Mouse (Mus musculus) brain, embryonic 18.5 days (tissue): ENCODE results near the gene Gm9945.

Source experiments
- DNase-seq: peaks from one replicate; pipeline ENCODE4 v3.0.0-alpha.2; 2012; ENCODE audit warnings: low read depth, low spot score

Gene Gm9945

DNA sequence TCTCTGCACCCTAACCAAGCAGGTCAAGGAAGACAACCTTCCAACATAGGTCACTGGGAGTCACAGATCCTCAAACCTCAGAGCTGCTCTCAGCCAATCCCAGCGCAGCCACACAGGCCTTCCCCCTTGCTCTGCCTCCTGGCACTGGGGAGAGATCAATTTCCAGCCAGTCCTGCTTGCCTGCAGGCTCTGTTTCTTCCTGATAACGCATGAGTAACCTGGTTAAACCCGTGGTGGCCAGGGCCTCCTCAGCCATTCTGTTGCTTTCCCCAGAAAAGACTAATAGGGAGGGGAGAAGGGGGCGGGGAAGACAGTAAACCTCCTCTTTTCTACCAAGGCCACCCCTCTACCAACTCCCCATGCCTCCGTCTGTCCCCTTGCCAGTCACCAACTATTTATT is 18.2 kb upstream of the Gm9945 start:
- DNase-seq: no peak

DNA sequence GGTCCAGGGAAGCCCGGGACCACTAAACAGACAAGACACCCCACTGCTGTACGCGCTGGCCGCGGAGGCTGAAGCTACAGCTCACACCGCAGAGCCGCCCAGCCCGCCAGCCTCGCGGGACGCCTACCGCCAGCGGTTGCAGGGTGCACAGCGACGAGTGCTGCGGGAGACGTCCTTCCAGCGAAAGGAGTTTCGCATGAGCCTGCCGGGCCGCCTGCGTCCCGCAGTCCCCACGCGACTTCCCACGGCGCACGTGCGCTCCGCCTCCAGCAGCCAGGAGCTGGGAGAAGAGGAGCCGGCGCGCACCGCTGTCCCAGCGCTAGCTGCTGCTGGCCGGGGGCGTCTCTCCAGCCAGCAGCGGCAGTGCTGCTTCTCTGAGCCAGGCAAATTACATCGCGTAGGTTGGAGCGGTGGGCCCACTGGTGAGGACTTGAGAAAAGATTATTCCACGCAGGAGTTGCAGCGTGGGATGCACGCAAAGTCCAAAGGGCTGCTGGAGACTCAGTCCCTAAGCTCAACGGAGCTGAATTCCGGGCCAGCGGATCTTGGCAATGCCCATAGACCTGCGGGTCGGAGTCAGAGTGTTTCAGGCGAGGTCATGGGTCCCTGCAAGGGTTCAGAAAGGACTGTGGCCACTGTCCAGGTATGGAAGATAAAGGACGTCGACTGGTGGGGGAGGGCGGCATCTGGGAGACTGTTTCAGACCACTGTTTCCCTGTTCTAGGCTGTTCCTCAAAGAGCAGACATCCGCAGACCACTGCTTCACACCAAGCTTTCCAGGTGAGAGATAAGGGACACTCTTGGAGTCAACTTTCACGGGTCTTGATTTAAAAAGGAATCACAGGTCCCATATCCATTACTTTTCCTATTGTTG is 16.2 kb upstream of the Gm9945 start:
- DNase-seq: no peak

DNA sequence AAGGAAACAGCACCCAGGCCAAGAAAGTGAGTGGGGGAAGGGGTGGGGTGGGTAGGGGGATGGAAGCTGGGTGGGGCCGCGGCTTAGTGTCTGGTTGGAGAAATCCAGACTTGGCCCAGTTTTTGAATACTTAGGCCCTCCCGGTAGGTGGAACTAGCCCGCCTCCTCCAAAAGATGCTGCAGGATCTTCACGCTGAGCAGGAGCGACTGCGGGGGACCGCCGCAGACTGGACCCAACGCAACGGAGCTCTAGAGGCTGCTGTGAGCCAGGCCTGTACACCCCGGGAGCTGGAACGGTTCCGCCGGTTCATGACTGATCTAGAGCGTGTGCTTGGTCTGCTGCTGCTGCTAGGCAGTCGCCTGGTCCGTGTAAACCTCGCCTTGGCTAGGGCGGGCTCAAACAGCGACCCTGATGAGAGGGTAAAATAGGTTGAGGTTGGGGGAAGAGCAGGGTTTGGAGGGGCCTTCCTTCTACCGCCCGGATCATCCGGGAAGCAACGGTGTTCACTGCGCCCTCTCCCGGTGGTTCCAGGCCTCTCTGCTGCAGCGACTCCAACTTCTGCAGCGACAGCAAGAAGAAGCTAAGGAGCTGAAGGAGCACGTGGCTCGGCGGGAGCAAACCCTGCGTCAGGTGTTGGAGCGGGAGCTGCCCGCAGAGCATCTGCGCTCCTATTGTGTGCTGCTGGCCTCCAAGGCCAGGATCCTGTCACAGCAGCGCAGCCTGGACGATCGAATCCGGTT is 13.6 kb upstream of the Gm9945 start:
- no peak for DNase-seq

DNA sequence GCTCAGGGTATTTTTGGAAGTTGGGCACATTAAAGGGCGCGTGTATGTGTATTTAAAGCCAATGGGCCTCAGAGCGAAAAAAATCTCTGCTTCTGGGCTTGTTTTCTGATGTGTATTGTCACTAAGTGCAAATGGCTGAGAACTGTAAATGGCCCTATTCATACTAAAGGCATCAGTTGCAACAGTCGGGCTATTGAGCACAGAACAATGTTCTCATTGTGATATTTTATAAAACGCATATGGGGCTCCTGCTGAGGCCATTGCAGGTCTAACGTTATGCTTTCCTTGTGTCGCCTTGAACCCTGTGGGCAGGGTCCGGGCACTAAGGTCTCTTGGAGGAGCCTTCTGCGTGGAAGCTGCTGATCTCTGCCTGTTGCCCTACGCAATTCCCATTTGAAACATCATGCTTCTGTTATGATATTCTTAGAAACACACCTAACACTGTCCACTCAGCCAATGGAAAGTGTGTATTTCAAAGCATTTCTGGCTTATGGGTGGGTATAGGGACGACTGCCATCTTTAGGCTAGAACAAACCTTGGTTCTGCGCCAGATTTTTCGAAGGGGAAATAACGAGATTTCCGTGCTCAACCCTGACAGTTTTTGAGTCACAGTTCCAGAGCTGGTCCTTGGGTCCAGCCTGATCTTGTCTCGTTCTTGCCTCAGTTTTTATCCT is 10.5 kb upstream of the Gm9945 start:
- DNase-seq: no peak

DNA sequence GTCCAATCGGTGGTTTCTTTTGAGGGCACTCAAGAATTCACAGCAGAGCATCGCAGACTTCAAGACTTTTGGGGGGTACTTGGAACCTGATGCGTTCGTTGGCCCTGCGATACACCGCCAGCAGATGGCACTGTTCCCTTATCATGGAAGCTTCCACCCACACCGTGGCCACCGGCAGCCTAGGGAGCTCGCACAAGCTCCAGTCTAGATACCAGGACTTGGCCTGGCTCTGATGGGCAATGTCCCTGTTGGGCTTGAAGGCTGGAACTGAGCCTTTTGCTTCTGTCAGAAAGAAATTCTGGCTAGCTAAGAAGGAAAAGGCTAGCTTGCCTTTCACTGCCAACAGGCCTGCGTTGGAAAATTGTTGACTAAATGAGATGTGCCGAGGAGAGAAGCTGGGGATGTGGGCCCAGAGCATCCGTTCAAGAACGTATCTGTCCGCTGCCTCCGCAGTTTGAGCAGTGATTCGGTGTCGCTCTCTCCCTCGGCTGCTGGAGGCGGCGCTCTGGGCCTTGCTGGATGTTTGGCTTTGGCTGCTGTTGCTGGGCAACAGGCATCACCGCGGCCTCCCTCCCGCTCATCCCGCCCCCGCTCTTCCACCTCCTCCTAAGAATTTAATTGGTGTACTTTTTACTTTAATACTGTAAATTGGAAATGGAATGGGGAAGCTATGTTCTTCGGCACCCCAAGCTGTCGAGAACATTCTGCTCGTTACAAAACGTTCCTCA is 9.8 kb upstream of the Gm9945 start, which contains the start of gene Gm9837:
Gene Gm9837, minus strand, starts transcription at position 512 of the 728 bp plus-strand sequence.
- DNase-seq: peak; percentile 76

DNA sequence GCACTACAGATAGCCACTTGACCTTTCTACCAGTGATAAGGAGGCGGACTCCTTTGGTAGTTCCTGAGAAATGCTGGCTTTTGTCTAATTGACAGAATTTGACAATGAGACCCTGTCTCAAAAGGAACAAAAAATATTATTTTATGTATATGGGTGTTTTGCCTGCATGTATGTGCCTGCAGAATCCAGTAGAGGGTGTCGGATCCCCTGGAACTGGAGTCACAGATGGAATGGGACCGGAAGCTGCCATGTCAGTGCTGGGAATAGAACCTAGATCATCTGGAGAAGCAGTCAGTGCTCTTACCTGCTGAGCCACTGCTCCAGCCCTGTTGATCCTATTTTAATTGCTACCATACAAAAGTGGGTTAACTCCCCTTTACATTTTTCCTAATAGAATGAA is 7.3 kb upstream of the Gm9945 start:
- no peak for DNase-seq

DNA sequence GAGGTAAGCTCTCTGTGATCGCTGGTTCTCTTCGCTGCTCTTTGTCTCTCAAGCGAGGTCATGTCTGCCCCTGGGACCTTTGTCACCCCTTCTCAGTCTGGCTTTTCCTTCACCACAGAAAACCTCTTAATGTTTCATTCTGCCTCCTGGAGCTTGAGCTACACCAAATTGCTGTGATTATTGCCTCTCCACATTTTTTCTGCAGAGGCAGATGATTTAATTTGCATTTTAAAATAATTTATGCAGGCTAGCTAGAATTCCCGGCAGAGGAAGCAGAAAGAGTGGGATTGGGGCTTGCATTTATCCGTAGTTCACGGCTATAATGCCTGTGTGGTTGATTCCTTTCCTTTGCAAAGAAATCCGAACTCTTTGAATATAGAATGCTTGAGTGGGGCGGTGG is 4.3 kb upstream of the Gm9945 start:
- DNase-seq: no peak

DNA sequence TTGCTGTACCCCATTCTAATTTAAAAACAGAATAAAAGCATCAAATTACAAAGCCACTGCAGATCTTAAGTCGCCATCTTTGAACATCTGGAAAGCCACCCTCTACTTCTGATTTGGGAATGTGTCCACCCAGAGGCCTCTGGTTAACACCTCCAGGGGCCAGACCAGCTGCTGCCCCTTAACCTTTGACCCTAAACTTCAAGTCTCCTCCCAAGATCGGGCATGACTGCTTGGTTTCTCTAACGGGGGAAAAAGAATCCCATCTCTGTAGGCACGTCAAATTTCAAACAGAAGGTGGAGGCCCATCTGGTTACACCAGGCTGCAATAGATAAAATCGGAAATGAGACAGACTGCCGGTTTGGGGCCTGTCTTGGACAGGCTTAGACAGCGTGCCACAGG is 2.1 kb upstream of the Gm9945 start:
- DNase-seq: no peak

DNA sequence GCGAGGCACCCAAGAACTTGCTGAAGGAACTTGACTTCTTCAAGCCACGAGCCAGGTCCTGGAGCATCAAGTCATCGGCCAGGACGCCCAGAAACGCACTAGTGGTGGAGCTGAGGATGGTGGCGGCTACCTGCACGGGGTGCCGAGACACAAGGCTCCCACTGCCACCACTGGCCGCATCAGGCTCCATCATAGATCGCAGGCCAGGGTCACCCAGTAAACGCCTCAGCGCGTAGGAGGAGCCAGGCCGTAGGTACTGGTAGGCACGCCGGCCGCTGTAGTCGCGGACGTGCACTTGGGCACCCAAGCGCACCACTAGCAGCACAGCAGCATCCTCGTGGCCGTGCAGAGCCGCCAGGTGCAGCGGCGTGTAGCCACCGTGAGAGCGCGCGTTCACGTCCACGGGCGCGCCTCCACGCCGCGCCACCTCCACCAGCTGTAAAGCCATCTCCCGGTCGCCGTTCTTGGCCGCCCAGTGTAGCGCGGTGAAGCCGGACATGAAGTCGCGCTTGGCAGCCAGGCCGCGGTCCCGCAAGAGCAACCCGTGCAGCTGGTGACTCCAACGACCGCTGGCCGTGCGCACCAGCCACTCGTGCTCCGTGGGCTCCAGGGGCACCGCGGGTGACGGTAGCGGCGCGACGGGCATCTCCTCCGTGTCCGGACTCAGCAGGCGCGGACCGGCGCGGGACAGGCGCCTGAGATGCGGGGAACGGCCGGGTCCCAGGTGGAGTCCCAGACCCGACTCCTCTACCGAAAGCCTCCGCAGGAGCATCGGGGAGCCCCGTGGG is 1.4 kb upstream of the Gm9945 start:
- DNase-seq: no peak

DNA sequence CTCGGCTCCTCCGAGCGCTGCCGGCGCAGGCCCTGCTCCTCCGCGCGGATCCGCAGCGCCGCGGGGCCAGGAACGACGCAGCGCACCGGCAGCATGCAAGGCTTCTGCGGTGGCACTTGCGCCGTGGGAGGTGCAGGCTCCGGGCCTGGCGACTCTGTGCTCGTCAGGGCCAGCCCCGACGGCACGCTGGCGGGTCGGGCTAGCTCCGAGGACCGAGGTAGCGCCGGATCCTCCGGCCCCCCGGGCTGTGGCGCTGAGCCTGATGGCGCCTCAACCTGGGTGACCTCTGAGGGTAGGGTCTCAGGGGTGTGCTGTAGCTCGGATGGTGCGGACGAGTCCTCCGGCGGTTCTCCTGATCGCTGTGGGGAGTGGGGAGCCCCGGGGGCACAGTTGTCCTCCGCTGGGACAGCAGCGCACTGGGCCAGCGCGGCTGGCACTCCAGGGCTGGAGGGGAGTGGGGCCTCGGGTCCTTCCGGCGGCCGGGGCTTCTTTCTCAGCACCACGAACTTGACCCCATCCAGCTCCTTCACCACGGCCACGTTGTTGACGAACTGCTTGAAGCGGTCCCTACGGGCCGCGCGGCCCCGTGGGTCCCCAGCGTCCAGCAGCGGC is 689 bp upstream of the Gm9945 start:
- no peak for DNase-seq

DNA sequence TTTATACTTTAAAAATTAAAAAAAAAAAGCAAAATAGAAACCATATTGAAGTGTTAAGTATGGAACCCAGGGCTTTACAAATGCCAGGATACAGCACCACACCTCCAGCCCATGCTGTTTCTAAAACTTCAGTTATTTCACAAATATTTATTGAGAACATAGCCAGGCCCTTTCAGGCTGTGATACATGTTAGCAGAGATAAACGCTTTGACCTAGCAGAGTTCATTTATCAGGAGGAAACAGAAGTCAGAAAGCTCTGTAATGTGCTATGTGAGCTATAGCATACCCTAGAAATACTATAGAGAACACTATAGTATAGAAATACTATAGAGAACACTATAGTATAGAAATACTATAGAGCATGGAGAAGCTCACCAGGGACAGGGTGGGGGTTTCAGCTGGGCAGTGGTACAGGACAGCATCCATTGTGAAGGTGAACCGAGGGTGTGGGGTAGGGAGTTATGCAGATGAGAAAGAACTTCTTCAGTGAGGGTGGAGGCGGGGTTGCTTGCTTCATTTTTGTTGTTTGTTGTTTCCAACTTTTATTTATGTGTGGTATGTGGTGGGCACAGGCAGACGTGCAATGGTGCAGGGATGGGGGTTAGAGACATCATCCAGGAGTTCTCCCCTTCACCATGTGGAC is 1.2 kb downstream of the Gm9945 start:
- DNase-seq: no peak

DNA sequence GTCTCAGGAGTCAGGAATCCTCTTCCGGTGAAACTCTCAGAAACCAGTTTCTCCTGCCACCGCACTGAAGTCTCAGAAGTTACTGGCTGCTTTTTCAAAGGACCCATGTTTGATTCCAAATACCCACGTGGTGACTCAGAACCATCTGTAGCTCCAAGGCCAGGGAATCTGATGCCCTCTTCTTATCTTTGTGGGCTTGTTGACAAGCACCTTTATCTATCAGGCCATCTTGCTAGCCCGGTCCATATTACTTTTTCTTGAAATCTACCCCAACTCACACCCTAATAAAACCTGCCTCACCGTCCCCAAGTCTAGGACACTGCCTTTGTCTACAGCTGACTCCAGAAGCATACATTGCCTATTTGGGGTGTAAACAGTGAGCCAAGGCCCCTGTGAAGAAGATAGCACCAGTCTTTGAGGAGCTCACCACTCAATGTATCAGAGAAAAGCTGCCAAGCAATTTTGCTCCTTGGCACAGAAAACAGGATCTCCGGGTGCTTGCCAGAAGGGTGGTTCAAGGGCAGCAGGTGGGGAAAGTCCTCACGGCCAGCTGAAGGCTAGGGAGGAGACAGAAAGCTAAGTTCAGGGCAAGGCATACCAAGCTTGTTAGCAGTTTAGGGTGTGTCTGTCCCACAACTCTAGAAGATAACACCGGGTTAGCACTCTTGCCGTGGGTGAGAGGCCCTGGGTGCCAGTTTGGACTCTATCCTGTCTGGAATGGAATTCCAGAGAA is 3.4 kb downstream of the Gm9945 start:
- DNase-seq: no peak

DNA sequence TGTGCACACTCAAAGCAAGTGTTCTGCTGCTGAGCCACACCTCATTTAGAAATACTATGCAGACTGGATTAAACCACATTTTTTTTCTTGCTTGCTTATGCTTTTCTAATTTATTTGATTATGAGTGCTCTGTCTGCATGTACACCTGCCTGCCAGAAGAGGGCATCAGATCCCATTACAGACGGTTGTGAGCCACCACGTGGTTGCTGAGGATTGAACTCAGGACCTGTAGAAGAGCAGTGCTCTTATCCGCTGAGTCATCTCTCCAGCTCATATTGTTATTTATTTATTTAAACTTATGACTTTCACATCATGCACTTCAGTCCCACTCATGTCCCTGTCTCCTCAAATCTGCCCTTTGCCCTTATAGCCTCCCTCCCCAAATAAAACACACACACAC is 5.8 kb downstream of the Gm9945 start:
- no peak for DNase-seq

DNA sequence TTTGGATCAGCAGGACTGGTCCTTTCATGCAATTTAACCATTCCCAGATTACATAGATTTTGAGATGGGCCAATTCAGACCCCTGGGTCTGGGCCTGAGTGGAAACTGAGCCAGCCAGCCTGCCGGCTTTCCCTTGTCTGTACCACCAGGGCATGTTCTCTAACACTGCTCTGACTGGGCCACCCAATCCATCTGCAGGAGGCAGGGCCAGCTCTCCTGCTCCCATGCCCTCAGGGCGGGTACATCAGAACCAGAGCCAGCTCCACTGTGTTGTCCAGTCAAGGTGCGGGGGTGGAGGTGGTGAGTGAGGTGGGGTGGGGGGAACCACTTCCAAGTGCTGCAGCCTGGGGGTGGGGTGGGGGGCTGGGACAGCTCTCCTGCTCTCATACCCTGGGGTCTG is 6.4 kb downstream of the Gm9945 start:
- DNase-seq: no peak

DNA sequence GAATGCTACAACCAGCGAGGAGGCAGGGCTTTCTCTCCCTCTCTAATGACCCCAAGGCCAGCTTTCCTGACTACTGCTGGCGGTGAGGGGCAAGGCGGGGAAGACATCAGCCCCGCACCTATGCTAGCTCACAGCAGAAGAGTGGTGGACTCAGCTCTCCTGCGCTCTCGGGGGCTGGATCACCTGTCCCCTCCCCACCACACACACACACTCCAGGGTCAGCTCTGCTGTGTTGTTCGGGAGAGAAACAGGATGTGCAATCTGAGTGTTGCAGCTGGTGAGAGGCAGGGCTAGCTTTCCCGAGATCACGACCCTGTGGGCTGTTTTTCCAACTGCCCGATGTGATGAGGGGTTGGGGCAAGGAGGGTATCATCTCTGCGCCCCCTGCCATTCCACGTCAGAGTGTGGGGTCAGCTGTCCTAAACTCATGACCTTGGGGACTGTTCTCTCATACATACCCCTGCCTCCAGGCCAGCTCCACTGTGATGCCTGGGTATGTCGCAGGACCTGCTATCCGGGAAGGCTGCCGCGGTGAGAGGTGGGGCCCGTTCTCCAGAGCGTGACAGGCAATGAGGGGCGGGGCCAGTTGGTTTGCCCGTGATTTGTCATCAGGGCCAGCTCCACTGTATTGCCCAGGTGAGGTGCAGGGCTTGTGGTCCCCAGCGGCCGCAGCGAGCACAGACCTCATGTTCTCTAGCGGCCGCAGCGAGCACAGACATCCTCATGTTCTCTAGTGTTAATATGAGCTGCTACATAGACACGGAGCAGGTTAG is 7.0 kb downstream of the Gm9945 start:
- no peak for DNase-seq

DNA sequence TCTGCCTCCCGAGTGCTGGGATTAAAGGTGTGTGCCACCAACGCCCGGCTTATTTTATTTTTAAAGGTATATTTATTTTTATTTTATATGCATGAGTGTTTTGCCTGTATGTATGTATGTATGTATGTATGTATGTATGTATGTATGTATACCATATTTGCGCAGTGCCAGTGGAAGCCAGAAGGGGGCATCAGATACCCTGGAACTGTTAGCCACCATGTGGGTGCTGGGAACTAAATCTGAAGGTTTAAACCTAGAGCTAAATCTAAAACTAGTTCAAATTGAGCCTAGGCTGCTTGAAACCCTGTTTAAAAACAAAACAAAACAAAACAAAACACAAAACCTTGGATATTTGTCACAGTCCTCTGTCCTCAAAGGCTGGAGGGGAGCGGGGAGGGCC is 9.0 kb downstream of the Gm9945 start:
- no peak for DNase-seq

DNA sequence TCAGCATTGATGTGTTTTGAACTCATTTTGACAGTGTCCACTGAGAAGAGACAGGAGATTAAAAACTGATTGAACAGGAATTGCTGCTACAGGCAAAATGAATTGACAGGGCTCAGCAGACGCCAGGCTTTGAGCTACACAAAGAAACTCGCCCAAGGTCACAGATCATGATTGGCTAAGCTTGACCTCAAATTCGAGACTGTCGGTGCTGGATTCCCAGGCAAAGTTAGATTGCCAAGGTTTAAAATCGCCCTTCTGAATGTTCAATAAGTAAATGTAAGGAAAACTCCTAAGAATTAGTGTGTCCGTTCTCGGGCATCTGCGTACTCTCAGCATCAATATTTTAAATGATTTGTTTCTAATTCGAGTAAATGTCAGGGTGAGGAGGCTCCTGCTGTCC is 9.5 kb downstream of the Gm9945 start:
- no peak for DNase-seq

DNA sequence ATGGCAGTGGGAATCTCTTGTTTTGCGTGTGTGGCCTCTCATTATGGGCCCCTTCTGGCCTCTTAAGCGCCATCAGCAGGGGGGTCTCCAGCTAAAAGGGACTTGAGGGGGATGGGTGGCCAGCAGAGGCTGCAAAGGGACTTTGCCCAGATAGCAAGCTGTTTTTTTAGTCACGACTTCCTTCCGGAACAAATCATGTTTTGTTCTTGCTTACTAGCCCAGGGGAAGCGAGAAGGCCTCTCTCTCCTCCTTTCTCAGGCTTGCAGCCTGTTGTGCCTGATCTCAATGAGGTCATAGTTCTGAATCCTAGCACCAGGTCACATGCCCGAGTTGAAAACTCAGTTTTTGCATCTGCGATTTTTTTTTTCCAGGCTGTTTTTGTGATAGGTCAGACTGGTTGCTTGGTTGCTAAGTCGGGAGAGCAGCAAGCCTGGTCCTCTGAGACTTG is 12.0 kb downstream of the Gm9945 start:
- DNase-seq: no peak
